Mouse (Mus musculus): ENCODE results near the gene Cbr1.

Cbr1 gene

GRCm38 (mm10) chr16:93597551-93597950, 8.1 kb upstream of the Cbr1 start:
- no peak for DNase-seq (ENCODE audit: low read depth, low spot score)

DNA sequence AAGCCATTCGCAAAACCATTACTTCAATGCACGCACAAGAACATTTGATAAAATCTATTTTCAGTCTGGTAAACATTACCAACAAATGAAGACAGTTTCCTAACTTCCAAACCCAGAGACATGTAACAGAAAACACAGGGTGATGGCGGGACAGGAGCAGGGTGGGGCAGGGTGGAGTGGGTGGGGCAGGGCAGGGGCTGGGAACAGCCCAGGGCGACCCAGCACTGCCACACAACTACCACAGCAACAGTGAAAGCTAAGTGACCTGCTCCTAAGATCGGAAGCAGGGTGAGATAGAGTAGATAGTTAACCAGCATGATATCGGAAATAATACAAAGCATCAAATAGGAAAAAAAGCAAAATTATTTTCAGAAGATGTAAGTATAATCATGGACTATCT, 6.2 kb upstream of the Cbr1 start:
- DNase-seq (ENCODE audit: low read depth, low spot score), result no peak

DNA sequence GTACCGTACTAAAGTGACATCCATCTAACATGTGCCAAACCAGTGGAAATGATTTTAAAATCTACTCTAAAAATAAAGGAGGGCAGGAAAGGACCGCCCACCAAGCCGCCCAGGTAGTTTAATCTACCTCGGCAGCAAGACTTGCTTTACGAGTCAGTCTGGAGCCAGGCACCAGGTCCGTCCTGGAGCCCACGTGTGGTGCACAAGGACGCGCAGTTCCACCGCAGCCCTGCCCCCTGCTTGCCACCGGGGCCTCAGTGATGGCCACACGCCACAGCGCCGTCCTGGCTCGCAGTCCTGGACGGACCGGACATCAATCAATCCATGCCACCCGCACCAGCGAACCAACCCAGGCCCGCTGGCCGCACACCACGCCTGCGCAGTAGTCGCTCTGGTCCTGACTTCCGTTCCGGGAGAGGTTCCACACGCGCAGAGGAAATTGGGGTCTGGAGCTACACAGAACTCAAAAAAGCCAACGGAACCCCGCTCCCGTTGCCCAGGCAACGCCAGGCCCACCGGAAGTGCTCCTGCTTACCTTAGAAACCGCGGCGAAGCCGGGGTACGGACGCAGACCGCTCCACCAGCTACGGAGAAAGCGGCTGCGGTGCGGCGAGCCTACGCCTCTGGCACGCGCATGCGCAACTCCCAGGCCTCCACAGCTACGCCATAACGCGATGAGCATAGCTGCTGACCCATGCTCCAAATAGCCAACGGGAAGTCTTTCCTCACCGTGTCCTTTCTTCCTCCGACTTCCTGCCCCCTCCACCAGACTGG, 2.0 kb upstream of the Cbr1 start, which contains the start of gene Setd4:
Setd4 (minus strand) TSS at position 625 of the 774 bp plus-strand sequence.
- peak; percentile 92 for DNase-seq (ENCODE audit: low read depth, low spot score)

GRCm38 (mm10) chr16:93604481-93604969, 1.1 kb upstream of the Cbr1 start:
- DNase-seq (ENCODE audit: low read depth, low spot score), result peak; percentile 69

GRCm38 (mm10) chr16:93606146-93606545, 493 bp downstream of the Cbr1 start:
- peak; percentile 0 for DNase-seq (ENCODE audit: low read depth, low spot score)

- peak; percentile 94 for DNase-seq (ENCODE audit: low read depth, low spot score)
These were observed 2.0 kb downstream of the Cbr1 start for GRCm38 (mm10) chr16:93607669-93608101.

GRCm38 (mm10) chr16:93608731-93609130, 3.1 kb downstream of the Cbr1 start:
- DNase-seq (ENCODE audit: low read depth, low spot score), result peak; percentile 2

- DNase-seq (ENCODE audit: low read depth, low spot score), result peak; percentile 0
These were observed 4.1 kb downstream of the Cbr1 start for GRCm38 (mm10) chr16:93609796-93610195.

- DNase-seq (ENCODE audit: low read depth, low spot score), result no peak
These were observed 5.3 kb downstream of the Cbr1 start for GRCm38 (mm10) chr16:93610961-93611360.

DNA sequence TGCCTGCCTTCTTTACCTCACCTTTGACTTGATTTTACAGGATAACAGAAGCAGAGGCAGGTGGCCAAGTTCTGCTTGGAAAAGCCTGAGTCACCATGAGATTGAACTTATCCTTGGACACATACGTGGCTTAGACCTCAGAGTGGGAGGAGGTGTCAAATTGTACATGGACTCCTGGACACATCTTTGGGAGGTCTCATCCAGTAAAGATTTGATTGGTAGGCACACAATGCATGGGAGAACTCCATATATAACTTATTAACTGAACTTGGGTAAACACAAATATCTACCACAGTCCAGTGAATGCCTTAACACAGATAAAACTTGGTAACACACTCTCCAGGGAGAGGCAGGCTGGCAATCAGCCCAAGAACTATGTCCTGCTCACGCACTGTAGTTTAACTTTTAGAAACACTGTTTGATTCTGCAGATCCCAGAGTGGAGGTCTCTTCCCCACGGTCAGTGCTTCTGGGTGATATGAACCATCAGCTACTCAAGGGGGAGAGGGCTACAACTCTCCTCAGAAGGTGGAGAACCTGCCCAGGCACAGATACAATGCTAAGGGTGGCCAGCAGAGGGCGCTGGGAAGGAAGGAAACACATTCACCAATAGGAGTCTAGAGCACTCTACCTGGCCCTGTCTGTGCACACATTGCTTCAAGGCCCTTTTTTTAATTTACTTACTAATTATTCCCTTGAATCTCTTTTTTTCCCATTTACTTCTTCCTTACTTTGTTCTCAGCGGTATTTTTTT, 9.6 kb downstream of the Cbr1 start:
- DNase-seq (ENCODE audit: low read depth, low spot score), result peak; percentile 81

GRCm38 (mm10) chr16:93623759-93624158, 18.1 kb downstream of the Cbr1 start:
- DNase-seq (ENCODE audit: low read depth, low spot score), result peak; percentile 0

DNA sequence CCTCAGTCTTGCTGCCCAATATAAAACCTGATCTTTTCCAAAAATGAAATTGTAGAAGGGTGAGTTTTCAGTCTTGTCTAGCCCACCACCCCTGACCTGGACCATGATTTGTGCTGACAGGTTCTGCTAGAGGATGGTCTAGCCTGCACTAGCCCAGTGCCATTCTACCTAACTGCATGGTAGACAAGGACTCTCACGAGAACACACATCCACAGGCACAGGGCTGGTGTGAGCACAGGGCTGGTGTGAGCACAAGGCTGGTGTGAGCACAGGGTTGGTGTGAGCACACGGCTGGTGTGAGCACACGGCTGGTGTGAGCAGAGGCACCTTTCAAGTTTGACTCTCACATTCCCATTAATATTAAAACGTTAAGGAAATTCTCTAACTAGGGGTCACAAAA, 19.0 kb downstream of the Cbr1 start:
- no peak for DNase-seq (ENCODE audit: low read depth, low spot score)

DNA sequence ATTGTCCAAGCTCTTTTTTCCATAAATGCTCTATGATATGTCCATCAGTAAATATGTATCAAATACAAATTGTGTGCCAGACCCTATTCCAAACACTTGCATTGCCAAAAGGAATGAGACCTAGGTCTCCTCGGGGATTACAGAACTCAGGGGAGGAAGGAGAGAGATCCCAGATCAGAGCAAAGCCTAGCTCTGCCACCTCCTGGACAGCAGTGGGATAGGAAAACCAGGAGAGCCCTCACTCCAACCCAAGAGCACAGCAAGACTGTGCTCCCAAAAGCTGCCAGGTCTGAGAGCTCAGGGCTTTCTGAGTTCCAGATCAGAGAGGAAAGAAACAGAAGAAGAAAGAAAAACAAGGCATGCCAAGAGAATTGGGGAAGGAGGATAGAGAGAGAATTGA, 21.1 kb downstream of the Cbr1 start:
- DNase-seq (ENCODE audit: low read depth, low spot score), result peak; percentile 74

GRCm38 (mm10) chr16:93627761-93628400, 22.2 kb downstream of the Cbr1 start, which contains the start of gene Gm5678:
Gene Gm5678 (plus strand): TSS chr16:93628097.
- no peak for DNase-seq (ENCODE audit: low read depth, low spot score)

DNA sequence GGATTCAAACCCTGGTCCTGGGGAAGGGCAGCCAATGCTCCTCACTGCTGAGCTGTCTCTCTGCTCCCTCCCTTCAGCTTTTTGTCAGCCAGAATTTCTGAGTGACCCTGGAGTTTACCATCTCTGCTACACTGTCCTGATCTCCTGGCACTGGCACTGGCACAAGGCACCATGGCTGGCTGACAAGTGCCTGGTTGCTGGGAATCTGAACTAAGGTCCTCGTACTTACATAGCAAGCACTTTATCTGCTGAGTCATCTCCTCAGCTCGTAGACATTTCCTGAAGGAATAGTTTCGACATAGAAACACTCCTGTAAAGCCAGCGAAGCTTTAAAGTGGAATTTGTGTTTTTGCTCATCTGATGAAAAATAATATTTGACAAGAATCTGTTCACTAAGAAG, 38.4 kb downstream of the Cbr1 start:
- DNase-seq (ENCODE audit: low read depth, low spot score), result no peak

DNA sequence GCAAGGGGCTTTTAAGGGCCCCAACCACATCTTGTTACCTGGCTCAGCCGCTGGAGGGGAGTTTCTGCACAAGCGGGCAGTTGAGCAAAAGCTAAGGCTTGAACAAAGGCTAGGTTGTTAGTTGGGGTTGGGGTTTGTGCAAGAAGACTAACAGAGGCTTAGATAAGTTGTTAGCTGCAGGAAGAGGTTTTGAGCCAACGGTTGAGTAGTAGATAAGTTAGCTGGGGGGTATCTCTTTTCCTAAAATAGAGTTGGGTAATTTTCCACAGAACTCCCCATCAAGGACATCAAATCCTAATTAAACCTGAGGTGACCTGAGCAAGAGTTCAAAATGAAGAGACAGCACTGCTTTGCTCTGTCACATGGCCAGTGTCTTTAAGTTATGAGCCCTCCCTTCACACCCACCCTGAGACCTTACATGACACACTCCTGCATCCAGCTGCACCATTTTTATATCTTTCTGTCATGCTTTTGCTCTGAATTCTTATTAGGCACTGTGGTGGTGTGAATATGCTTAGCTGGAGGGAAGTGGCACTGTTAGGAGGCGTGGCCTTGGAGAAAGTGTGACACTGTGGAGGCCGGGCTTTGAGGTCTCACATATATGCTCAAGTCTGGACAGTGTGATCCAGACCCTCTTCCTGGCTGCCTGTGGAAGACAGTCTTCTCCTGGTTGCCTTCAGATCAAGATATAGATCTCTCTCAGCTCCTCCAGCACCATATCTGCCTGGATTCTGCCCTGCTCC, 43.0 kb downstream of the Cbr1 start:
- DNase-seq (ENCODE audit: low read depth, low spot score), result no peak
